Mouse (Mus musculus) adrenal gland, adult 18-20 months (tissue): Measurements from ENCODE around the gene H2afv. TPM values are rescaled to one million over a fixed set of nuclear protein-coding genes. Genes with fewer than 3 reads are reported as not detected.
A peak's percentile ranks its signal among the peaks of the same experiment; 100 is the strongest.

Source experiments
- DNase-seq, 2 experiments: peaks; one replicate each; pipeline ENCODE4 v3.0.0; 2021 to 2022; ENCODE audit warnings: low spot score in 2 of 2
- microRNA-seq, 2 experiments: library from miRNA; unstranded; fragments of <30 nt; microRNA quantifications; one replicate each; pipeline ENCODE4 v1.2.0; 2021; ENCODE audit warnings: borderline number of aligned reads in 2 of 2
- total RNA-seq, 2 experiments: library from RNA; stranded (reverse); gene quantifications; 1 replicate in 1 of 2; 2 replicates in 1 of 2; pipeline ENCODE4 v1.2.3; 2021

H2afv gene
- total RNA-seq, 2 experiments from 2014 or later: 46.1 to 49.3 TPM

GRCm38 (mm10) chr11:6391516-6392276, 52.5 kb downstream of the H2afv start:
- no peak for DNase-seq

DNA sequence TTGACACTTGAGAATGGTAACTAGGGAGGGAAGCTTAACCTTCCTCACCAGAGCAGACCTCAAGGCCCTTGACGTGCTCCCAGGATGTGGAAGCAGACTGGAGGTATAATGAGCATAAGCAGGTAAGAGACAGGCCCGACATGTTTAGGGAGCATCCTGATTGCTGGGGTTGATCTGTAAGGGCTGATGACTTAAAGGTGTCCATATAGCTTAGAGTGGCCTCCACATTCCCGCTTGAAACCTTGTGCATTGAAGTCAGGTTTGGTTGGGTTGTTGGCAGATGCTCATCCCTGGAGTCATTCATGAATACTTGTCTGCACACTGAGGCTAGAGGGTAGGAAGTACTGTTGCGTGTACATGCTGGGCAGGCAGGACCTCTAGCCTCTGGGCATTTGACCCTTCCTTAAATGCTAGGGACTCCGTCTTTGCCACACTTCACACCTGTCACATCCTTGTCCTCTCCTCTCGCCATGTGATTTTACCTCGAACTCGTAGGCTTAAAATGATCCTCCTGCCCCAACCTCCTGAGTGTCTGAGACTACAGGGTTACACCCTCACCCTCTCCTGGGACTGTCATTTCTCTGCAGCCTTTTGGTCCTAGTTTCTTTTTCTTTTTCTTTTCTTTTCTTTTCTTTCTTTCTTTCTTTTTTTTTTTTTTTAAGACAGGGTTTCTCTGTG, 53.7 kb downstream of the H2afv start:
- DNase-seq: no peak

DNA sequence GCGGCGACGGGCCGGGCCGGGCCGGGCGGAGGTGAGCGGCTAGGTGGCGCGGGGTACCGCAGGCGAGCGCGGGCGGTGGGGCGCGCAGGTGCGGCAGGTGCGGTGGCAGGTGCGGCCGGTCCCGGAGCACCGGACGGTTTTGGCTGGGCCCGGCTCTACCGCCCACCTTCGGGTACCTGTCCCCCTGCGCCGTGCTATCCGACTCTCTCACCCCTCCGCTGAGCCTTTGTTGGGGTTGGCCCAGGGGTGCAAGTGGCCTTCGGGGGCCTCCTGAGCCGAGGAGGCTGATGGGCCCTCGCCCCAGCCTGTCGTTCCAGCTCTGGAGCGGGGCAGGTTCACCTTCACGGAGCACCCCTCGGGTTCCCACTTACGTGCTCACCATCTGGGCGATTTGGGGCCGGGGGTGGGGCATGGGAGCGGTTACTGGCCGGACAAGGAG, 54.7 kb downstream of the H2afv start:
- no peak for DNase-seq

DNA sequence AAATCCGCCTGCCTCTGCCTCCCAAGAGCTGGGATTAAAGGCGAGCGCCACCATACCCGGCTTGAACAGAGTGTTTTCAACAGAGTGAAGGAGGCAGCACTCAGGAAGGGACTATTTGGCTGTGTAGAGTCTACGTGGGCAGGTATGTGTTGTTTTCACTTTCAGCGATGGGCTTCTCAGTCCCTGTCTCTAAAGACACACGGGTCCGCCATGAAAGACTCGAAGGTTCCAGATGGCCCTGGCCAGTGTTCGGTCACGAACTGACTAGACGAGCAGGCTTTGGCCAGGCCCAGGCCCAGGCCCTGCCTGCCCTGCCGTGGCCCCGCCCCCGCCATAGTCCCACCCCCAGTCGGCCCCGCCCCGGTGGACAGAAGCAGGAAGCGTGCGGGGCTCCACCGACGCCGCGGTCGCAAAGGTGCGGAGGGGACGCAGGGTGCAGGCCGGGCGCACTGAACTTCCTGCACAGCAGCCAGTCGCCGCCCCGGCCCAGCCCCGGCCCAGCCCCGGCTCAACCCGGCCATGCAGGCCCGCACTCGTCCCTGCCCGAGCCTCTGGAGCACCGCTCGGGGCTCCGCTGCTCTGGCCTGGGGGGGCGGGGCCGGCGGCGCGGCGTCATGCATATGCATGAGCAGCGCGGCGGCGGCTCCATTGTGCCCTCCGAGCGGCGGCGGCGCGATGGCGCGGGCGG, 55.4 kb downstream of the H2afv start, which contains the start of gene Zmiz2:
Gene Zmiz2, plus strand, starts transcription at position 349 of the 688 bp plus-strand sequence.
- DNase-seq: peak; percentile 95 to 96

DNA sequence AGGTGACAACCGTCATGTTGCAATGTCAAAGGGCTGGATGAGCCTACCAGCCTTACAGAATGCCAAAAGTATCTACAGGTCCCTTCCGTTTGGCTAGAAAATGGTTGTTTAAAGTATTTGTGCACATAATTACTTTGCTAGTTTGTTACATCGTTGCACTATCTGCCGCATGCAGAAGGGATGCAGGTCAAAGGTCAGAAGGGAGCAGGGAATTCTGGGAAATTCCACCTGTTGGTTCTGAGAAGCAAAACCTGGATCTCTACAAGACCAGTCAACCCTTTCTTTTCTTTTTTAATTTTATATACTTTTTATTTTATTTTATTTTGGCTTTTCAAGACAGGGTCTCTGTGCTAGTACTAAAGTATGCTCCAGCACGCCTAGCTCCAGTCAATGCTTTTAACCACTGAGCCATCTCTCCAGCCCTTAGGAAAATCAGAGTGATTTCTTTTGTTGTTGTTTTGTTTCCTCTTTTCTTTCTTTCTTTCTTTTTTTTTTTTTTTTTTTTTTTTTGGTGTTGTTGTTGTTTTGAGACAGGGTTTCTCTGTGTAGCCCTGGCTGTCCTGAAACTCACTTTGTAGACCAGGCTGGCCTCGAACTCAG, 56.0 kb downstream of the H2afv start:
- DNase-seq: no peak

- no peak for DNase-seq
Observed at GRCm38 (mm10) chr11:6380916-6381315, 63.3 kb downstream of the H2afv start.

Small RNA genes lying within 50 kb of the gene (microRNA-seq; reads per million reads assigned to microRNA genes)
- gene Gm22123 (0.47 to 1.2 reads per million in 2 experiments), gene Mir7651 (0 reads per million in 2 experiments)

Other genes starting within 250 kb of the H2afv start
- under 1 TPM in 1 of 2 experiments, not detected in 1; 0.42 TPM for gene A730071L15Rik, start 244.4 kb downstream of the H2afv start, total RNA-seq
- 10 to 100 TPM; 54.9 to 64.9 TPM for gene Nudcd3, start 244.0 kb downstream of the H2afv start, total RNA-seq
- gene Npc1l1, start 214.3 kb downstream of the H2afv start, total RNA-seq: under 1 TPM in 1 of 2 experiments, not detected in 1; 0.06 TPM
- gene Ddx56, start 176.7 kb downstream of the H2afv start, total RNA-seq: 10 to 100 TPM; 48.2 to 52.5 TPM
- gene Tmed4, start 169.6 kb downstream of the H2afv start, total RNA-seq: 100 to 1,000 TPM; 107 to 112 TPM
- gene Ogdh, start 152.8 kb downstream of the H2afv start, total RNA-seq: 100 to 1,000 TPM; 633 to 799 TPM
- 10 to 100 TPM; 48.8 to 51.2 TPM for gene Zmiz2, start 55.4 kb downstream of the H2afv start, total RNA-seq
- gene Ppia, start 29.0 kb downstream of the H2afv start, total RNA-seq: 1,000 to 10,000 TPM; 1,645 to 1,705 TPM
- gene Purb, start 31.5 kb upstream of the H2afv start, total RNA-seq: 10 to 100 TPM; 61.3 to 65.6 TPM
- gene Myo1g, start 76.5 kb upstream of the H2afv start, total RNA-seq: 1 to 10 TPM; 1.8 to 4.5 TPM
- gene Ccm2, start 102.4 kb upstream of the H2afv start, total RNA-seq: 10 to 100 TPM; 41.7 to 60.2 TPM
- gene Nacad, start 161.6 kb upstream of the H2afv start, total RNA-seq: 1 to 10 TPM; 1.6 to 1.9 TPM
- gene Tbrg4, start 181.6 kb upstream of the H2afv start, total RNA-seq: 10 to 100 TPM; 67.7 to 77.0 TPM
- not detected for gene Wap, start 194.2 kb upstream of the H2afv start, total RNA-seq
- 10 to 100 TPM; 18.8 to 20.3 TPM for gene Ramp3, start 214.1 kb upstream of the H2afv start, total RNA-seq